Mouse (Mus musculus) ES-E14 (cell line): ENCODE data around the gene Nfkbib.

Source experiments
- HCFC1 ChIP-seq: IDR thresholded peaks from 2 replicates; pipeline ENCODE4 v1.6.1; 2012; ENCODE audit warnings: low read length, inconsistent platforms, borderline replicate concordance; ENCODE audit not compliant: insufficient read depth
- MAFK ChIP-seq: IDR thresholded peaks from 2 replicates; pipeline ENCODE4 v1.6.1; 2014; ENCODE audit warnings: mild to moderate bottlenecking, low read depth, low read length, inconsistent platforms; ENCODE audit not compliant: insufficient read depth
- ZC3H11A ChIP-seq: IDR thresholded peaks from 2 replicates; pipeline ENCODE4 v1.6.1; 2012; ENCODE audit warnings: low read depth, mild to moderate bottlenecking, inconsistent platforms, low read length, borderline replicate concordance
- ZNF384 ChIP-seq: IDR thresholded peaks from 2 replicates; pipeline ENCODE4 v1.6.1; 2012; ENCODE audit warnings: low read depth, low read length, inconsistent platforms

DNA sequence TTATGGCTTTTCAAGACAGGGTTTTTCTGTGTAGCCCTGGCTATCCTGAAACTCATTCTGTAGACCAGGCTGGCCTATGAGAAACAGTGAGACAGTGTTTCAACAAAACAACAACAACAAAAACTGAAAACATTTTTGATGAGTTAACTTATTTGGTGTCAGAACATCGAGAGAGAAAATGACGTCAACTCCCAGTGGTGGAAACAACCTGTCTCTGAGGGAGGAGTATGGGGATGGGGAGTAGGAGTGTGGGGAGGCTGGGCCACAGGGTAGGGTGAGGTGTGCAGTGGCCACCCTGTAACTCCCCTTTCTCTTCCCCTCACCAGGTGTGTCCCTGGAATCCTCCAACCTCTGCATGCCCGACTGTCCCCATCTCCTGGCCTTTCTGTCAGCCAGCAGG lies 27.2 kb upstream of the Nfkbib start:
- TF ChIP-seq ZNF384 (no peak), ZC3H11A (no peak), MAFK (no peak), HCFC1 (no peak)
